Mouse (Mus musculus) heart, embryonic 11.5 days (tissue): ENCODE results near the gene Slfn2. TPM values are rescaled to one million over a fixed set of nuclear protein-coding genes. Genes with fewer than 3 reads are reported as not detected.

Source experiments
- ATAC-seq: fragments of 200-750 bp; cut with Nextera tagmentation; replicated peaks from 2 replicates; pipeline ENCODE4 v1.8.0; 2017; ENCODE audit warnings: moderate library complexity; ENCODE audit not compliant: insufficient number of reproducible peaks, low FRiP score, low TSS enrichment
- H3K27ac ChIP-seq: fragments of 300-500 bp; sonication (generic); 2 replicates; pipeline ENCODE4 v1.5.1; 2014; ENCODE audit warnings: mild to moderate bottlenecking, low read depth, low read length
- H3K27me3 ChIP-seq: fragments of 300-500 bp; sonication (generic); 2 replicates; pipeline ENCODE4 v1.6.1; 2014; ENCODE audit warnings: mild to moderate bottlenecking, low read length, mixed read lengths; ENCODE audit not compliant: control insufficient read depth, insufficient read depth
- H3K36me3 ChIP-seq: fragments of 300-500 bp; sonication (generic); 2 replicates; pipeline ENCODE4 v1.6.1; 2014; ENCODE audit warnings: mild to moderate bottlenecking, low read length, moderate library complexity, mixed read lengths; ENCODE audit not compliant: control insufficient read depth, insufficient read depth
- H3K4me1 ChIP-seq: fragments of 300-500 bp; sonication (generic); 2 replicates; pipeline ENCODE4 v1.6.1; 2014; ENCODE audit warnings: low read length; ENCODE audit not compliant: control insufficient read depth, insufficient read depth
- H3K4me2 ChIP-seq: fragments of 300-500 bp; sonication (generic); 2 replicates; pipeline ENCODE4 v1.6.1; 2014; ENCODE audit warnings: mild to moderate bottlenecking, moderate library complexity
- H3K4me3 ChIP-seq: fragments of 300-500 bp; sonication (generic); 2 replicates; pipeline ENCODE4 v1.5.1; 2014; ENCODE audit warnings: low read depth, low read length
- H3K9ac ChIP-seq: fragments of 300-500 bp; sonication (generic); 2 replicates; pipeline ENCODE4 v1.6.1; 2014; ENCODE audit warnings: mild to moderate bottlenecking, low read depth, low read length, moderate library complexity
- H3K9me3 ChIP-seq: fragments of 300-500 bp; sonication (generic); replicated peaks from 2 replicates; pipeline ENCODE4 v1.6.1; 2016; ENCODE audit warnings: low read length; ENCODE audit not compliant: control insufficient read depth
- WGBS: fragments of 180-500 bp; shearing (Covaris S2); extraction: QIAGEN DNeasy Blood & Tissue Kit; methylation state at CpG from one replicate; pipeline ENCODE4 v1.1.7; 2014; ENCODE audit not compliant: insufficient replicate concordance; 5-methylcytosine and 5-hydroxymethylcytosine counted together
- polyA plus RNA-seq: library from polyadenylated mRNA; unstranded; fragments of >200 nt; fragmentation: Nextera tagmentation; extraction: Ambion mirVana; gene quantifications from 2 replicates; pipeline ENCODE4 v1.2.1, GENCODE M21; 2014

The Slfn2 gene
- polyA plus RNA-seq, 1 experiment from 2014 or later: 2.4 TPM

GRCm38 (mm10) chr11:83043891-83044290, 21.0 kb upstream of the Slfn2 start:
- H3K4me1 ChIP-seq: no peaks in the 10 kb centered on the region
- H3K4me3 ChIP-seq: no peak overlapping the region

GRCm38 (mm10) chr11:83045642-83046041, 19.3 kb upstream of the Slfn2 start:
- Histone ChIP-seq H3K27ac (no peak overlapping the region), H3K9ac (no peak overlapping the region), H3K36me3 (no peaks in the 10 kb centered on the region), H3K4me3 (no peak overlapping the region), H3K9me3 (no peaks in the 10 kb centered on the region), H3K4me1 (no peaks in the 10 kb centered on the region), H3K27me3 (no peaks in the 10 kb centered on the region), H3K4me2 (no peak overlapping the region)
- ATAC-seq: no peak
- 81% methylated on average over 3 of the region's 3 CpGs for WGBS

More at GRCm38 (mm10) chr11:83043891-83044290, 21.0 kb upstream of the Slfn2 start:
- ATAC-seq: no peak
- H3K36me3 ChIP-seq: no peaks in the 10 kb centered on the region
- H3K27ac ChIP-seq: no peak overlapping the region
- no peak overlapping the region for H3K9ac ChIP-seq
- H3K27me3 ChIP-seq: no peaks in the 10 kb centered on the region
- H3K9me3 ChIP-seq: no peaks in the 10 kb centered on the region
- WGBS: 65% methylated on average over 4 of the region's 4 CpGs
- H3K4me2 ChIP-seq: no peak overlapping the region

- Histone ChIP-seq H3K9me3 (no peaks in the 10 kb centered on the region), H3K27me3 (no peaks in the 10 kb centered on the region), H3K9ac (no peak overlapping the region), H3K4me3 (no peak overlapping the region), H3K4me1 (no peaks in the 10 kb centered on the region), H3K4me2 (no peak overlapping the region), H3K36me3 (no peaks in the 10 kb centered on the region), H3K27ac (no peak overlapping the region)
- 5% methylated on average over 5 of the region's 5 CpGs for WGBS
- no peak for ATAC-seq
These were observed 7.0 kb upstream of the Slfn2 start for GRCm38 (mm10) chr11:83057863-83058262.

GRCm38 (mm10) chr11:83060412-83061020, 4.4 kb upstream of the Slfn2 start:
- H3K36me3 ChIP-seq: no peaks in the 10 kb centered on the region
- no peaks in the 10 kb centered on the region for H3K9me3 ChIP-seq
- no peak overlapping the region for H3K4me2 ChIP-seq
- no peak overlapping the region for H3K27ac ChIP-seq
- H3K9ac ChIP-seq: no peak overlapping the region
- H3K27me3 ChIP-seq: no peaks in the 10 kb centered on the region
- ATAC-seq: no peak
- H3K4me1 ChIP-seq: no peaks in the 10 kb centered on the region
- no peak overlapping the region for H3K4me3 ChIP-seq
- WGBS: 62% methylated on average over 5 of the region's 5 CpGs

GRCm38 (mm10) chr11:83061806-83062205, 3.1 kb upstream of the Slfn2 start:
- Histone ChIP-seq H3K27ac (no peak overlapping the region), H3K27me3 (no peaks in the 10 kb centered on the region)
- 74% methylated on average over 7 of the region's 7 CpGs for WGBS

GRCm38 (mm10) chr11:83063126-83063525, 1.8 kb upstream of the Slfn2 start:
- Histone ChIP-seq H3K4me3 (no peak overlapping the region), H3K4me2 (no peak overlapping the region), H3K9me3 (no peaks in the 10 kb centered on the region), H3K9ac (no peak overlapping the region), H3K4me1 (no peaks in the 10 kb centered on the region), H3K27ac (no peak overlapping the region), H3K36me3 (no peaks in the 10 kb centered on the region), H3K27me3 (no peaks in the 10 kb centered on the region)
- 78% methylated on average over 4 of the region's 4 CpGs for WGBS
- ATAC-seq: no peak

More at GRCm38 (mm10) chr11:83061806-83062205, 3.1 kb upstream of the Slfn2 start:
- Histone ChIP-seq H3K4me3 (no peak overlapping the region), H3K4me2 (no peak overlapping the region), H3K36me3 (no peaks in the 10 kb centered on the region), H3K9ac (no peak overlapping the region), H3K9me3 (no peaks in the 10 kb centered on the region), H3K4me1 (no peaks in the 10 kb centered on the region)
- no peak for ATAC-seq

- 43% methylated on average over 3 of the region's 3 CpGs for WGBS
These were observed 967 bp upstream of the Slfn2 start for GRCm38 (mm10) chr11:83063941-83064349.

GRCm38 (mm10) chr11:83065441-83066344, 781 bp downstream of the Slfn2 start:
- no peak overlapping the region for H3K4me3 ChIP-seq
- H3K4me1 ChIP-seq: no peaks in the 10 kb centered on the region
- no peak overlapping the region for H3K9ac ChIP-seq
- H3K36me3 ChIP-seq: no peaks in the 10 kb centered on the region
- H3K4me2 ChIP-seq: no peak overlapping the region; the same call in 1 of the 2 replicates
- H3K27me3 ChIP-seq: no peaks in the 10 kb centered on the region
- H3K9me3 ChIP-seq: no peaks in the 10 kb centered on the region
- no peak overlapping the region for H3K27ac ChIP-seq
- WGBS: 17% methylated on average over 6 of the region's 6 CpGs
- ATAC-seq: no peak

More at GRCm38 (mm10) chr11:83063941-83064349, 967 bp upstream of the Slfn2 start:
- H3K9ac ChIP-seq: no peak overlapping the region
- no peaks in the 10 kb centered on the region for H3K27me3 ChIP-seq
- H3K4me1 ChIP-seq: no peaks in the 10 kb centered on the region
- H3K4me2 ChIP-seq: no peak overlapping the region
- no peak overlapping the region for H3K27ac ChIP-seq
- no peaks in the 10 kb centered on the region for H3K36me3 ChIP-seq
- ATAC-seq: no peak
- H3K4me3 ChIP-seq: no peak overlapping the region
- no peaks in the 10 kb centered on the region for H3K9me3 ChIP-seq
